Mouse (Mus musculus) brain, embryonic 18.5 days (tissue): Measurements from ENCODE around the gene Cux2.

ENCODE experiments used
- DNase-seq: peaks from one replicate; pipeline ENCODE4 v3.0.0-alpha.2; 2012; ENCODE audit warnings: low read depth, low spot score

Cux2 gene

GRCm38 (mm10) chr5:121837441-121838340, 212.2 kb downstream of the Cux2 start, which contains the start of gene Sh2b3:
TSS of gene Sh2b3 (minus strand) at chr5:121837646.
- no peak for DNase-seq

GRCm38 (mm10) chr5:121836692-121837415, 213.0 kb downstream of the Cux2 start:
- no peak for DNase-seq

DNA sequence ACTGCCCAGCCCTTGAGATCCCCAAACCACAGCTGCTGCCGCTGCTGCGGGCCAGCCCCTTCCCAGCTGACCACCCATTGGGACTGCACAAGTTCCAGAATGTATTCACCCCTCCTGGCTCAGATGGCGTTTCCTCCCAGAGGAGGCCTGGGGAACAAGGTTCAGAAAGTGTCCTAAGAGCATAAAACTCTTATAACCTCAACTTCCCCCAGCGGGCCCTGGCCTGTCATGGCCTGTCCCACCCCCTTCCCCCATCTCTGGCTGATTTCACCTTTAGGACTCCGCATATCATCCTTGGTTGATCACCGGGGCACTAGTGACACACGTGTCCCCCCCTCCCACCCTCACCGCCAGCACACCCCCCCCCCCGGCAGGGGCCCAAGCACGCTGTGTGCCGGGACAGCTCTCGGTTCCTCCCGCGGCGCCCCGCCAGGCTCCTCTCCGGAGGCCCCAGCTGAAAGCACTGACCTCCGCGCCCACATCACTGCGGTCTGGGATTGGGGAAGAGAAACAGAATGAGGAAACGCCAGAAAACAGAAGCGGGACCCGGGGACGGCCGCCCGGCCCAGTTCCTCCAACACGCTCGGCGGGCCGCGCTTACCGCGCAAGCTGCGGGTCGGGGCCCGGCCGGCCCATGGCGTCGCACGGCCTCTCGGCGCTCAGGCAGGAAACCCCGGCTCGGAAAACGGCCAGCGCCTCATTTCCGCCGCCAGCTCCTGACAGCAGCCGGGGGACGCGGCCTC, 213.8 kb downstream of the Cux2 start:
- DNase-seq: no peak

DNA sequence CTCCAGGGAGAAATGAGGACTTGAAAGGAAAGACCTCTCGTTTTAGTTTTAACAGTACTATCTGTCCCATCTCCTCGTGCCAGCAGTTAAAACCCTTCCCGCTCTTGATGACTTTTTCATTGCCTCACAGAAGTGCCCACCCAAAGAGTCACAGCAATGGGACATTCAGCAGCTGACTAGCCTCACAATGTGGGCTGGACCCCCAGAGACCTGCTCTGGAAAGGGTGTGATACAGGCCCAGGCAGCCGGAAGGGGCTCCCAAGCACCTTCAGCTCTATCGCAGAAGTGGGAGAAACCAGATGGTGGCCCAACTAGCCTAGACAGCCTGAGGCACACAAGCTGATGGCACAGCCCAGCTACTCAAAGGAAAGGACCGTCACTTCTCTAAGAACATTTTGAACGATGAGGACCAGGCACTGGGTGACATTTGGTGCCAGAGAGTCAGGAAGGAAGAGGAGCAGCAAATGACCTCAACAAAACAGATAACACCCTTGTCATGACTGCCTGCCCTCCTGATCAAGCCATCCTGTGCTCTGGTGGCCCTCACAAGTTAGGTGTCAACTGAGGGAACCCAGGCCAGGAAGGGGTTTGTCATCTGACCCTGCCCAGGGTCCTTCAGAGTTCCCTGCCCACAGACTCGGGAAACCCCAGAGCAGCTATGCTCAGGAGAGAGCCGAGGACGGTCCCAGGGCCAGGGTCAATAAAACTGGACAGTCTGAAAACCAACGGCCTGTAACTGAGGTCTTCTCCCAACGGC, 214.7 kb downstream of the Cux2 start:
- no peak for DNase-seq

GRCm38 (mm10) chr5:121834241-121834606, 215.7 kb downstream of the Cux2 start:
- no peak for DNase-seq

DNA sequence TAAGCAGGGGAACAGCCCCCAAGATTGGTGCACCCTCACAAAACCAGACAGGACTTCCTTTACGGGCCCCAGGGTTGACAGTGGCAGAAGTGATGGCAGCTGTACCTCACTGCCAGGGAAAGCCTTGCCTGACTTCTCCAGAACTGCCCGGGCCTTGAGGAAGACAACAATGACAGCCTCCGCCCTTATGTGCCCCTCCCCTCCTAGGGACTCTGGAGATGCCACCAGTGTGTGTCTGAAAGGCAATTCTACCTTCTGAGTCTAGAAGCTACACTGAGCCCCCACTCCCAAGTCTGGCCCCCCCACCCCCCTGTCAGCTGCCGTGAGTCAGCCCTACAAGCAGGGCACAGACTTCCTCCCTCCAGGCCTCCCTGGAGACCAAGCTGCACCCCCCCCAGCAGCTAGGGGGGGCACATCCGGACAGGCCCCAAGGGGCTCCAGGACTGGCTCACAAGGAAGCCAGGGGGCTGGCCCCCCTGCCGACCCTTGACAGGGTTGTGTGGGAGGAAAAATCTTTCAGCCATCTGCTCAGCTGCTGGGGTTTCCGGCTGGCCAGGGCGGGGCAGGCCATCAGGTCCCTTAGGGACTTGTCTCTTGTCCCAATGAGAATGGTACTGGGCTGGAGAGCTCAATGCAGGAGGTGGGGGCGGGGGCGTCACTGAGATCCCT, 216.2 kb downstream of the Cux2 start:
- DNase-seq: no peak

DNA sequence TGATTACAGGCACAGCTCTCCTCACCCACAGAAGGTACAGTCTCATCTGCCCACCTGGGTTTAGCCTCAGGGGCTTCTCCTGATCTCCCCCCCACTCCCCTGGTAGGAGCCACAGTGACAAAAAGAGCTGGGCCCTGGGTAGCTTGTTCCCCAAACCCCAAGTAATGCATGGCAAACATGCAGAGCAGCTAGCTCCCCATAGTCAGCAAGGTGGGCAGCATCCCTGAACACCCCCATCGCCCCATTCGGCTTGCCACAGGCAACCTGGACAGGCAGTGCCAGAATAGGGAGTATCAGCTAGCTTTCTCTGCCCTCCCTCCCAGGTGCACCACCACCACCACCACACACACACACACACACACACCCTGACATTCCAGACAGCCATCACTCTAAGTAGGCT, 216.7 kb downstream of the Cux2 start:
- DNase-seq: no peak

GRCm38 (mm10) chr5:121832376-121833155, 217.3 kb downstream of the Cux2 start:
- no peak for DNase-seq

DNA sequence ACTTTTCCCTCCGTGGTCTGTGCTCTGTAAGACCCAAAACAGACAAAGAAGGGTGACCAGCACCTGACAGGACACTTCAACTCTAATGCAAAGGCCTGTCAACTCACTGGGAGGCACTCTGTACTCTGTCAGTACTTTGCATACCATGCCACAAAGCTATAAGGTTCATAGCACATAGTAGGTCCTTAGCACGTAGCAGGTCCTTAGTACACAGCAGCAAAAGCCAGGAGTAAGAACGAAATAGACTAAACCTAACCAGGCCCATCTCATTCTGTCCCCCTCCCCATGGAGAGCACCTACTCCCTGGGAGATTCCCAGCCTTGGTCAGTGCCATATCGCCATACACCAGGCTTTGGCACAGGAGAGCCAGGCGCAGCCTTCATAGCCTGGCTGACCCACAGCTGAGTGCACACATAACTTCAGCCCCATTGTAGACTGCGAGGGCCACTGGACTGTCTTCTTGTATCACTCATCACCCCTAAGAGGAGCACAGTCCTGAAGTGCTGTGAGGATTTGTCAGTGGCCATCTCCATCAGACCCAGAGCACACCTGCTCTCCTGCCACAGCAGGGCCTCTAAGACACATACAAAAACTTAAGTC, 218.8 kb downstream of the Cux2 start:
- DNase-seq: no peak

DNA sequence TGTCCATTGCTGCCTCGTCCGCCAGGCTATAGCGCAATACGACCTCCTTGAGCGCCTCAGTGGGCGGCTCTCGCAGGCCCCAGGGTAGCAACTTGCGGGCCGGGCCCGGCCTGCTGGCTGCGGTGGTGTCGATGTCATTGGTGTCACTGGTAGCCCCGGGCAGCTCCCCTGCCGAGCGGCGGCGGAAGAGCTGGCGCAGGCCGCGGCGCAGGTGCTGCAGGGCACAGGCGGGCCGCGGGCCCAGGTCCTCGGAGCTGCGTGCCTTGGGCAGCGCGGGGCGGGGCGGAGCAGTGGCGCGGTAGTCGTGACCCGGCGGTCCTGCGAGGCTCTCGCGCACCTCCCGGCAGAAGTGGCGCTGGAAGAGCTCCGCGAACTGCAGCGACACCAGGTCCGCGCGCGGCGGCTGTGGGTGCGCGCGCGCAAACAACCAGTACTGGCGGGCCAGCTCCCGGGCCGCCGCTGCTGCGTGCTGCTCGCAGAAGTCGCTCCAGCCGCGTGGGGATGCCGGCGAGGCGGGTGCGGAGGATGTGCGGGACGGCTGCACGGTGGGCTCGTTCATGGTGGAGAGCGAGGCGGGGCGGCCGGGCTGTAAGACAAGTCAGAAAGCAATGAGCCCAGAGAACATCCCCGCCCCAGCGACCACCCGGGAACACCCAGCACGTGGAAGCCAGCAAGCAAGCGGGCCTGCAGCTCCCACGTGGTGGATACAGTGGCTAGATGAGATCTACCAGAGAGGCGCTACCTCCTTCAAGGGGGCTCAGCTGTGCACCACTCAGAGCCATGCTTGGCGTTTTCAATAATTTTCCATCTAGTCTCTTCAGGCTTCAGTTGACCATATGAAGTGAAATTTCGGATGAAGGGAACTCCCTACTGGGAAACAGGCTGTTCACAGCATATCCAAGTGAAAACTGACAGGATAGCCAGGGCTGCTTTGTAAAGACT, 221.1 kb downstream of the Cux2 start:
- no peak for DNase-seq

DNA sequence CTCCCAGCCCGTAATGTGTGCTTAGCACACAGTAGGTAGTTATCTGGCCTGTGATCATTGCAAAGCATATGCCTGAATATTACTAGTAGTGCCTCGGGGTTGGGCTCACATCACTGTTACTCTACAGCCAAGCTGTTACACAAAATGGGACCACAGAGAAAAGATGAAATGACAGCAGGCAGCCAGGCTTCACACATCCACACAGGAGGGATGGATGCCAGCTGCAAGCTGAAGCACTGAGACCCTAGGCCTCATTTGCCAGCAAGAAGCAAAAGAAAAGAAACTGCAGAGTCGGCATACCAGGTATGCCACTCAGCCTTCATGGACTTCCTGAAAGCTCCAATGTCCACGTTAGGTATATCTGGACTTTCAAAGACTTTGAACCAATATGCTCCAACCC, 222.0 kb downstream of the Cux2 start:
- DNase-seq: no peak

- no peak for DNase-seq
Measured at GRCm38 (mm10) chr5:121825606-121826005, 224.3 kb downstream of the Cux2 start.

DNA sequence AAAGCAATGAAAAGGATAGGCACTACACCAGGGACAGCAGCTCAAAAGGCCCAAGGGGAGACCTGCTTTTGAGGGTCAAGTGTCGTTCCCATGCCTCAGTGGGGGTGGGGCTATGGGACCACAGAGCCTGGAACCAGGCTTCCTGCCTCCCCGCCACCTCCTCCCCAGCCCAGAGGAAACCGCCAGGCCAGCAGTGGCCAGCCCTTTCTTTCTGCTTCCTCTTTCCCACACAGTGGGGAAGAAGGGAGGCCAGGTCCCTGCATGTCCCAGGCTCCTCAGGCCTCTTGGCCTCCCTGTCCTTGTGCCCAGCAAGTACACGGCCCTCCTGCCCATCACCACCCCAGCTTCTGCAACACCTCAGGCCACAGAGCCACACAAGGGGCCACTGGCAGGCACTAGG, 225.8 kb downstream of the Cux2 start:
- no peak for DNase-seq

GRCm38 (mm10) chr5:121823668-121824067, 226.2 kb downstream of the Cux2 start:
- DNase-seq: no peak

- no peak for DNase-seq
Measured at GRCm38 (mm10) chr5:121822786-121823505, 227.0 kb downstream of the Cux2 start.

DNA sequence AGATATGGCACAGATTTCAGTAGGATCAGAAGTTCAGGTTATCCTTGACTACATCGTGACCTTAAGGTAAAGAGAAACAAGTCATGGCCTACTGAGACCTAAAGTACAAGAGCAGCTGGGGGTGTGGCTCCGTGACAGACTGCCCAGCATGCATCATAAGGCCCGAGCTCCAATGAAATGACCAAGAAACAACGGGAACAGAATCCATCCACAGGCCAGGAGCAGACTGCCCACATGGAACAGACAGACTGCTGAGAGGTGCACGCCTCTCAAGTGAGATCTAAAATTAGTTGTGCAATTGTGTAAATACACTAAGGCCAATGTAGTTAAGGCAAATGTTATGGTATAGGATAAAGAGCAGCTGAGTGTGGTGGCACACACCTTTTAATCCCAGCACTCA, 228.3 kb downstream of the Cux2 start:
- DNase-seq: no peak

- DNase-seq: no peak
Measured at GRCm38 (mm10) chr5:121821116-121821515, 228.8 kb downstream of the Cux2 start.

- DNase-seq: no peak
Measured at GRCm38 (mm10) chr5:121820657-121821056, 229.2 kb downstream of the Cux2 start.
